Mouse (Mus musculus): ENCODE data around the gene Fam129c. TPM values are rescaled to one million over a fixed set of nuclear protein-coding genes. Genes with fewer than 3 reads are reported as not detected.

Gene Fam129c
- total and polyA plus RNA-seq, 2 experiments from 2014 or later, result 4.7 to 5.3 TPM

DNA sequence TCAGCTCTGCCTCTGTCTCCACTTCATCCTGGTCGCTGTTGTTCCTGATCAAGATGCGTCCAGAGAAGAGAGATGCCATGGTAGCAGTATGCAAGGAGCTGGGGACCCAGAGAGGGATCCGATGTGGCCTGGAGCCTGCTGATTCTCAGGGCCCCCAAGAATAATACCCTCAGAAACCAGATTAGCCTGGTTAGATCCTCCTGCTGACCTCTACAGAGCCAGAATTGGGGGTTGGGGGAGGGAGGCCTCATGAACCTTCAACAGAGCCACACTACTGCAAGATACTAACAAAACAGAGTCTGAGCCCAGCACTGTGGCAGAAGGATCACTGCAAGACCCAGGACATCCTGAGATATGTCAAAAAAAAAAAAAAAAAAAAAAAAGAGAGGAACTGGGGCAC is 30.9 kb upstream of the Fam129c start, which contains the start of gene Nxnl1:
Nxnl1 (minus strand) TSS at position 101 of the 400 bp plus-strand sequence.
- H3K9me3 ChIP-seq (ENCODE audit: low read length), result no peaks in the 10 kb centered on the region
- no peak within 1 kb of the TSS for H3K4me3 ChIP-seq (ENCODE audit: low read depth, low read length)
- peaks cover 16% of the 10 kb centered on the region for H3K27me3 ChIP-seq (ENCODE audit: insufficient read depth, low read length)
- no peak for ATAC-seq (ENCODE audit: low FRiP score)
- no peak for DNase-seq (ENCODE audit: low spot score)
- no peak within 1 kb of the TSS for H3K9ac ChIP-seq (replicated peaks; ENCODE audit: low read length, poor library complexity, severe bottlenecking)
- no peak within 1 kb of the TSS for H3K27ac ChIP-seq (ENCODE audit: low read depth, low read length)
- no peaks in the 10 kb centered on the region for H3K36me3 ChIP-seq (ENCODE audit: insufficient read depth, low read length)
- 0 out of 2 replicates have a peak, but pooled peaks cover 5% of the 10 kb centered on the region for H3K4me1 ChIP-seq (ENCODE audit: insufficient read depth, low read length)
- TF ChIP-seq CTCF (IDR thresholded peaks at IDR 0.05), result no peak
- WGBS, result 51% methylated on average over 3 of the region's 3 CpGs
- no peak within 1 kb of the TSS for H3K4me2 ChIP-seq (ENCODE audit: low read depth, low read length, poor library complexity, severe bottlenecking)

DNA sequence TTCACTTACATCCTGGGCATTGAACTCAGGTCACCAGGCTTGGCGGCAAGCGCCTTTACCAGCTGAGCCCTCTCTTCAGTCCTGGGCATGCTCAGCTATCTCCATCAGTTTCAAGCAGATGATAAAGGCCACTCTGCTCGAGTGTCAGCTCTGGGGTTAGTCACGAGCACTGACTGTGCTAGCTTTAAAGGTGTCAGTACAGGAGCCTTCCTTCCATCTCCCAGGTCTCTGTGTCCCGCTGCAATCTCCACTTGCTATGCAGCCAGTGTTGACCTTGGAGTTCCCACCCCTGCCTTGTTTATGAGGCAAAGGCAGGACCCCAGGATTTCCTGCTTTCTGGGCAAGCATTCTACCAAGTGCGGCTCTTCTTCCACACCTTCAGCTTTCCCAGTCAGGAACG is 29.9 kb upstream of the Fam129c start:
- Histone ChIP-seq H3K27me3 (ENCODE audit: insufficient read depth, low read length) (0 out of 2 replicates have a peak, but pooled peaks cover 6% of the 10 kb centered on the region), H3K36me3 (ENCODE audit: insufficient read depth, low read length) (no peaks in the 10 kb centered on the region), H3K4me2 (ENCODE audit: low read depth, low read length, poor library complexity, severe bottlenecking) (no peak overlapping the region), H3K9me3 (ENCODE audit: low read length) (no peaks in the 10 kb centered on the region), H3K27ac (ENCODE audit: low read depth, low read length) (no peak overlapping the region), H3K4me1 (ENCODE audit: insufficient read depth, low read length) (peaks cover 8% of the 10 kb centered on the region; the same call in 1 of the 2 replicates), H3K4me3 (ENCODE audit: low read depth, low read length) (no peak overlapping the region), H3K9ac (replicated peaks; ENCODE audit: low read length, poor library complexity, severe bottlenecking) (no peak overlapping the region)
- DNase-seq (ENCODE audit: low spot score) (no peak), ATAC-seq (ENCODE audit: low FRiP score) (no peak)
- no peak for TF ChIP-seq CTCF (IDR thresholded peaks at IDR 0.05)
- 79% methylated on average over 7 of the region's 7 CpGs for WGBS

DNA sequence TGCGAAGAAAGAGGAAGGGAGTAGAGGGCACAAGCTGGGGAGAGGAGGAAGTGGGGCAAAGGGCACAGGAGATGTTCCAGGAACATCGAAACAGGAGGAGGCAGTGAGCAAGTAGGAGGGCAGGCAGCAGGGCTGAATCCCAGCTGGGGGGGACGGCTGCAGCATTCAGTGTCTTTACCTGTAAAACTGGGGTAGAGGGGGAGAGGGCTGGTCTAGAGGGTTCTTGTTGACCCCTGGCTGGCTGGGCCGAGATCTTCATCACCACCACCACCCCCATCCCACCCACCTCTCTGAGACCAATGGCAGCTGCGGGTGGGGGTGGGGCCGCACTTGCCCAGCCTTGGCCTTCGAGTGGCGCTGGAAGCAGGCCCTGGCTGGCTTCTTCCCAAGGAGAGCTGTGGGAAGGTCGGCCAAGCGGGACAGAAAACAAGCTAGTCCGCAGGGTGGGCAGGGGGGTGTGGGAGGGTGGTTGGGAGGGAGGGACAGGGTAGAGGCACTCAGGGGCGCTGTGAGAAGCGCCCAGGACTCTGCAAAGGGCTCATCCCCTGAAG is 29.0 kb upstream of the Fam129c start, which contains the start of gene Slc27a1:
Slc27a1 (plus strand) TSS at position 496 of the 551 bp plus-strand sequence.
- H3K4me3 ChIP-seq (ENCODE audit: low read depth, low read length), result peak within 1 kb of the TSS; percentile 65
- 0 out of 2 replicates have a peak, but pooled peaks have one; percentile 2 for ATAC-seq (ENCODE audit: low FRiP score)
- peaks cover 8% of the 10 kb centered on the region; the same call in 1 of the 2 replicates for H3K4me1 ChIP-seq (ENCODE audit: insufficient read depth, low read length)
- H3K4me2 ChIP-seq (ENCODE audit: low read depth, low read length, poor library complexity, severe bottlenecking), result peak within 1 kb of the TSS; percentile 77
- H3K27ac ChIP-seq (ENCODE audit: low read depth, low read length), result peak within 1 kb of the TSS; percentile 89
- DNase-seq (ENCODE audit: low spot score), result peak; percentile 80
- no peaks in the 10 kb centered on the region for H3K9me3 ChIP-seq (ENCODE audit: low read length)
- 13% methylated on average over 11 of the region's 13 CpGs for WGBS
- no peaks in the 10 kb centered on the region for H3K36me3 ChIP-seq (ENCODE audit: insufficient read depth, low read length)
- no peak for TF ChIP-seq CTCF (IDR thresholded peaks at IDR 0.05)
- H3K9ac ChIP-seq (replicated peaks; ENCODE audit: low read length, poor library complexity, severe bottlenecking), result peak within 1 kb of the TSS; percentile 79
- H3K27me3 ChIP-seq (ENCODE audit: insufficient read depth, low read length), result 0 out of 2 replicates have a peak, but pooled peaks cover 4% of the 10 kb centered on the region

DNA sequence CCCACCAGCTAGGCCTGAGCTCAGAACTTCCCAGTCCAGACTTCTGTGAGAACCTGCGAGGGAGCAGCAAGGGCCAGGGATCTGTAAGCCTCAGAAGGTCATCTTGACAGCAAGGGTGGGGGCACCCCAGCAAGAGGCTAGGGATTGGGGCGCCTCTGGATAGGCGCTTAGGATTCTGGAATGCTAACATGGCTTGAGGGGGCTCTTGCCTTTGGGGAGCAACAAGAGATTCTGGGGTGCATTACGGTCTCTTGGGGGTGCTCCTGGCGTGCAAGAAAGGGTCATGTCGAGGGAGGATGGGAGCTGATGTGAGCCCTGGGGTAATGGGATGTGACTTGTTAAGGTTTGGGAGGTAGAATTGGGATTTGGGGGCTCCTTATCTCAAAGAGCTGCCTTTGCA is 28.5 kb upstream of the Fam129c start:
- 18% methylated on average over 6 of the region's 6 CpGs for WGBS
- Histone ChIP-seq H3K27me3 (ENCODE audit: insufficient read depth, low read length) (0 out of 2 replicates have a peak, but pooled peaks cover 4% of the 10 kb centered on the region), H3K4me2 (ENCODE audit: low read depth, low read length, poor library complexity, severe bottlenecking) (peak overlapping the region; percentile 77), H3K9me3 (ENCODE audit: low read length) (no peaks in the 10 kb centered on the region), H3K36me3 (ENCODE audit: insufficient read depth, low read length) (no peaks in the 10 kb centered on the region), H3K27ac (ENCODE audit: low read depth, low read length) (peak overlapping the region; percentile 89), H3K4me3 (ENCODE audit: low read depth, low read length) (peak overlapping the region; percentile 65), H3K9ac (replicated peaks; ENCODE audit: low read length, poor library complexity, severe bottlenecking) (peak overlapping the region; percentile 79), H3K4me1 (ENCODE audit: insufficient read depth, low read length) (peaks cover 8% of the 10 kb centered on the region; the same call in 1 of the 2 replicates)
- ATAC-seq (ENCODE audit: low FRiP score), result no peak
- no peak for DNase-seq (ENCODE audit: low spot score)
- TF ChIP-seq CTCF (IDR thresholded peaks at IDR 0.05), result no peak

DNA sequence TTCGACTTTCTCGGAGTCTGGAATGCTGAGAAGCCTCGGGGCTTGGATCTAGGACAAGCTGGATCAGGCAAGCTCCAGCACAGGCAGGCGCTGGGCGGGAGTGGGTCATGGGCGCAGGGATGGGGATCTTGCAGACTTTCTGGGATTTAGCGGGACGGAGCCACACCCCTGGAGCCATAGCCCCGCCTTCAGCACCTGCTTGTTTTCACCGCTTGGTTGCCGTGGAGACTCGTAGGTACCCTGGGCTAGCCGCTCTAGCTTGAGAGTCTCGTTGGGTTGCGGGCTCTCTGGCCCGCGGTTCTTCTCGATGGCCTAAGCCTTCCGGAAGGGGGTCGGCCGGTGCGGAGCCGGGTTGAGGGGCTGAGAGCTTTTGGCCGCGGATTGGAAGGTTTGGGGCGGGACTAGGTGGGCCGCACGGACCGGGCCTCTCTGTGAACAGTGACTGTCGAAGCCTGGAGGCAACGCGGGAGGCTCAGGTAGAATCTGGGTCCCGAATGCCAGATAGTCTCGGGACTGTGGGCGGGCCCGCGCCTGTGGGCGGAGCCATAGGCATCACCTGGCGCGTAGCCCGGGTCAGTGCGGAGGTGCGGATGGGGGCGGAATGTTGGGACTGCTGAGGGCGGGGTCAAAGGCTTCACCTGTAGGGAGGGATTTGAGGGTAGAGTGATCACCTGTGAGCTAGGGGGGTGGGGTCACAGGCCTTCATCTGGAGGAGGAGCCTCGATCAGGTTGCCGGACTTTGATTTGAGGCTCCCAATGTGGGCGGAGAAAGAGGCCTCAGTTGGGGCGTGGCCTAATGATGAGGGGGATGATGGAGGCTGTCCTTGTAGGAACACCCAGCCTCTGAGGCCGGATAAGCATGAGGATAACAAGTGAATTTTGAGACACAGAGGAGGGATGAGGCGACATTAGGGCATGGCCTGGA is 27.8 kb upstream of the Fam129c start:
- under 1% methylated on average over 50 of the region's 51 CpGs for WGBS
- 0 out of 2 replicates have a peak, but pooled peaks cover 4% of the 10 kb centered on the region for H3K27me3 ChIP-seq (ENCODE audit: insufficient read depth, low read length)
- H3K9me3 ChIP-seq (ENCODE audit: low read length), result no peaks in the 10 kb centered on the region
- peaks cover 8% of the 10 kb centered on the region; the same call in 1 of the 2 replicates for H3K4me1 ChIP-seq (ENCODE audit: insufficient read depth, low read length)
- peak overlapping the region; percentile 65 for H3K4me3 ChIP-seq (ENCODE audit: low read depth, low read length)
- ATAC-seq (ENCODE audit: low FRiP score), result peak; percentile 79
- no peak; the same call in 1 of the 2 replicates for TF ChIP-seq CTCF (IDR thresholded peaks at IDR 0.05)
- H3K4me2 ChIP-seq (ENCODE audit: low read depth, low read length, poor library complexity, severe bottlenecking), result peak overlapping the region; percentile 77
- no peaks in the 10 kb centered on the region for H3K36me3 ChIP-seq (ENCODE audit: insufficient read depth, low read length)
- H3K9ac ChIP-seq (replicated peaks; ENCODE audit: low read length, poor library complexity, severe bottlenecking), result peak overlapping the region; percentile 79
- H3K27ac ChIP-seq (ENCODE audit: low read depth, low read length), result peak overlapping the region; percentile 89
- DNase-seq (ENCODE audit: low spot score), result peak; percentile 95
